Mouse (Mus musculus) CH12.LX (cell line): ENCODE data around the gene Hmcn1. TPM values are rescaled to one million over a fixed set of nuclear protein-coding genes. Genes with fewer than 3 reads are reported as not detected.

ENCODE experiments used
- DNase-seq: peaks from one replicate; pipeline ENCODE4 v3.0.0-alpha.2; 2013; ENCODE audit errors: extremely low read depth
- H3K27ac ChIP-seq: 2 replicates; pipeline ENCODE4 v1.5.1; 2012; ENCODE audit warnings: low read depth, mild to moderate bottlenecking, control low read depth, moderate library complexity; ENCODE audit not compliant: insufficient read depth
- H3K27me3 ChIP-seq: replicated peaks from 2 replicates; pipeline ENCODE3; 2012; ENCODE audit warnings: inconsistent platforms
- H3K36me3 ChIP-seq, 2 experiments: replicated peaks in 1 of 2; 2 replicates each; pipeline versions ENCODE3 to v1.6.1; 2012; ENCODE audit warnings: inconsistent platforms in 1 of 2, low read length in 1 of 2, mild to moderate bottlenecking in 1 of 2, mixed read lengths in 1 of 2, moderate library complexity in 1 of 2; ENCODE audit not compliant: control insufficient read depth in 1 of 2, insufficient read depth in 1 of 2
- H3K4me1 ChIP-seq, 2 experiments: 2 replicates each; pipeline ENCODE4 v1.6.1; 2012; ENCODE audit warnings: inconsistent platforms in 1 of 2, moderate library complexity in 1 of 2; ENCODE audit not compliant: insufficient read depth in 2 of 2, control insufficient read depth in 1 of 2
- H3K4me2 ChIP-seq: 2 replicates; pipeline ENCODE4 v1.6.1; 2012; ENCODE audit warnings: low read depth, mild to moderate bottlenecking, control low read depth; ENCODE audit not compliant: poor library complexity, insufficient read depth, severe bottlenecking
- H3K4me3 ChIP-seq, 3 experiments: fragments of 150-350 bp in 1 of 3; sonication (generic) in 1 of 3; replicated peaks in 1 of 3; 2 replicates each; pipeline versions ENCODE3 to v1.5.1; 2011 to 2012; ENCODE audit warnings: low read depth in 2 of 3, low read length in 2 of 3, mild to moderate bottlenecking in 2 of 3, moderate library complexity in 2 of 3, control low read depth in 1 of 3, improper control_type of control experiment in 1 of 3, inconsistent platforms in 1 of 3, mixed read lengths in 1 of 3; ENCODE audit not compliant: poor library complexity in 1 of 3
- H3K79me2 ChIP-seq: replicated peaks from 2 replicates; pipeline ENCODE4 v1.6.1; 2012; ENCODE audit warnings: mild to moderate bottlenecking, moderate library complexity; ENCODE audit not compliant: control insufficient read depth, poor library complexity, insufficient read depth, severe bottlenecking; ENCODE audit errors: extremely low read depth
- H3K9ac ChIP-seq: 2 replicates; pipeline ENCODE4 v1.6.1; 2012; ENCODE audit warnings: low read depth, mild to moderate bottlenecking, control low read depth, moderate library complexity; ENCODE audit not compliant: insufficient read depth
- H3K9me3 ChIP-seq: replicated peaks from 2 replicates; pipeline ENCODE3; 2012; ENCODE audit warnings: low read length, inconsistent platforms, mixed read lengths
- CHD1 ChIP-seq: IDR thresholded peaks from 2 replicates; pipeline ENCODE4 v1.6.1; 2012; ENCODE audit warnings: low read depth, low read length, improper control_type of control experiment, inconsistent platforms
- CTCF ChIP-seq, 2 experiments: IDR thresholded peaks in 1 of 2; conservative IDR thresholded peaks in 1 of 2; 2 replicates each; pipeline ENCODE4 v1.5.1; 2011 to 2012; ENCODE audit warnings: low read depth in 2 of 2, low read length in 2 of 2, improper control_type of control experiment in 1 of 2, inconsistent platforms in 1 of 2, mild to moderate bottlenecking in 1 of 2, moderate library complexity in 1 of 2
- EP300 ChIP-seq: IDR thresholded peaks from 2 replicates; pipeline ENCODE4 v1.6.1; 2011; ENCODE audit warnings: low read length, improper control_type of control experiment
- GABPA ChIP-seq: IDR thresholded peaks from 2 replicates; pipeline ENCODE4 v1.6.1; 2012; ENCODE audit warnings: low read depth, low read length, improper control_type of control experiment, inconsistent platforms; ENCODE audit not compliant: insufficient replicate concordance
- HCFC1 ChIP-seq: IDR thresholded peaks from 2 replicates; pipeline ENCODE4 v1.6.1; 2012; ENCODE audit warnings: low read depth, mild to moderate bottlenecking, inconsistent platforms, low read length, improper control_type of control experiment
- IRF4 ChIP-seq: IDR thresholded peaks from 2 replicates; pipeline ENCODE4 v1.6.1; 2014; ENCODE audit warnings: low read depth, mild to moderate bottlenecking, inconsistent platforms, low read length, improper control_type of control experiment
- MAFK ChIP-seq: IDR thresholded peaks from 2 replicates; pipeline ENCODE4 v1.6.1; 2011; ENCODE audit warnings: low read length, improper control_type of control experiment; ENCODE audit not compliant: insufficient replicate concordance
- MAX ChIP-seq: IDR thresholded peaks from 2 replicates; pipeline ENCODE4 v1.6.1; 2011; ENCODE audit warnings: low read length, improper control_type of control experiment
- MAZ ChIP-seq: IDR thresholded peaks from 2 replicates; pipeline ENCODE4 v1.6.1; 2012; ENCODE audit warnings: low read depth, mild to moderate bottlenecking, inconsistent platforms, low read length, improper control_type of control experiment, moderate library complexity
- MEF2A ChIP-seq: IDR thresholded peaks from 2 replicates; pipeline ENCODE4 v1.6.1; 2014; ENCODE audit warnings: low read depth, mild to moderate bottlenecking, inconsistent platforms, low read length, improper control_type of control experiment, borderline replicate concordance
- MXI1 ChIP-seq: IDR thresholded peaks from 2 replicates; pipeline ENCODE4 v1.6.1; 2011; ENCODE audit warnings: mild to moderate bottlenecking, low read depth, low read length, improper control_type of control experiment
- NELFE ChIP-seq: IDR thresholded peaks from 2 replicates; pipeline ENCODE4 v1.6.1; 2011; ENCODE audit warnings: low read depth, low read length, improper control_type of control experiment
- PAX5 ChIP-seq: IDR thresholded peaks from 2 replicates; pipeline ENCODE4 v1.6.1; 2012; ENCODE audit warnings: low read length, inconsistent platforms, mixed read lengths
- RAD21 ChIP-seq: IDR thresholded peaks from 2 replicates; pipeline ENCODE4 v1.6.1; 2011; ENCODE audit warnings: low read depth, mild to moderate bottlenecking, low read length, improper control_type of control experiment, moderate library complexity
- SIN3A ChIP-seq: IDR thresholded peaks from 2 replicates; pipeline ENCODE4 v1.6.1; 2012; ENCODE audit warnings: low read length, improper control_type of control experiment, inconsistent platforms
- SMC3 ChIP-seq: IDR thresholded peaks from 2 replicates; pipeline ENCODE4 v1.6.1; 2011; ENCODE audit warnings: low read depth, low read length, improper control_type of control experiment
- TBP ChIP-seq: conservative IDR thresholded peaks from 2 replicates; pipeline ENCODE4 v1.6.1; 2011; ENCODE audit warnings: low read depth, low read length, improper control_type of control experiment
- USF1 ChIP-seq: IDR thresholded peaks from 2 replicates; pipeline ENCODE4 v1.6.1; 2014; ENCODE audit warnings: low read depth, mild to moderate bottlenecking, inconsistent platforms, low read length, improper control_type of control experiment
- dilution Hi-C: fragments of 300-500 bp; cut with MboI; formaldehyde crosslinking; loops from 2 replicates; pipeline ENCODE4 v1.14.3; 2020; ENCODE audit warnings: low sequenced_read_pairs; ENCODE audit not compliant: extremely low pct_unique_long_range_greater_than_20kb, extremely low pct_ligation_motif_present
- in situ Hi-C: fragments of 300-500 bp; cut with MboI; formaldehyde crosslinking; loops from 3 replicates; pipeline ENCODE4 v1.14.3; 2019; ENCODE audit warnings: low sequenced_read_pairs, low pct_ligation_motif_present, low pct_unique_long_range_greater_than_20kb, mixed read lengths
- polyA plus RNA-seq: library from polyadenylated mRNA; unstranded; fragments of >175 nt; gene quantifications from 2 replicates; pipeline ENCODE4 v1.2.1, GENCODE M21; 2012; ENCODE audit warnings: low read depth; ENCODE audit not compliant: insufficient read length
- total RNA-seq, 2 experiments: library from RNA; depleted of rRNA; stranded (reverse); fragments of 300-350 nt in 1 of 2; fragments of >200 nt in 1 of 2; gene quantifications; 2 replicates each; pipeline ENCODE4 v1.2.3; 2012 to 2014

The Hmcn1 gene
- total and polyA plus RNA-seq, 3 experiments, result under 0.01 to 0.04 (median 0.01) TPM

- in situ Hi-C loops (no loop called here), dilution Hi-C loops (no loop called here)
- H3K4me3 ChIP-seq, result no peak overlapping the region
- no peak overlapping the region for H3K27ac ChIP-seq
- no peaks in the 10 kb centered on the region for H3K79me2 ChIP-seq
- H3K9ac ChIP-seq, result no peak overlapping the region
- no peaks in the 10 kb centered on the region for H3K36me3 ChIP-seq
- no peak for DNase-seq
- H3K4me1 ChIP-seq, result no peaks in the 10 kb centered on the region
- no peaks in the 10 kb centered on the region for H3K9me3 ChIP-seq
- no peak for TF ChIP-seq PAX5
- no peak overlapping the region for H3K4me2 ChIP-seq
- H3K27me3 ChIP-seq, result no peaks in the 10 kb centered on the region
Observed at GRCm38 (mm10) chr1:150786746-150787145, 206.5 kb downstream of the Hmcn1 start.

GRCm38 (mm10) chr1:150783070-150783842 is 210.0 kb downstream of the Hmcn1 start:
- Histone ChIP-seq H3K9ac (no peak overlapping the region), H3K27ac (no peak overlapping the region), H3K79me2 (no peaks in the 10 kb centered on the region), H3K4me2 (no peak overlapping the region), H3K4me1 (no peaks in the 10 kb centered on the region), H3K36me3 (no peaks in the 10 kb centered on the region), H3K27me3 (no peaks in the 10 kb centered on the region), H3K4me3 (no peak overlapping the region), H3K9me3 (no peaks in the 10 kb centered on the region)
- dilution Hi-C loops, result no loop called here
- in situ Hi-C loops, result no loop called here
- TF ChIP-seq EP300, result no peak
- TF ChIP-seq NELFE, result no peak
- TF ChIP-seq GABPA, result no peak
- no peak for TF ChIP-seq USF1
- no peak for TF ChIP-seq MAFK
- no peak for TF ChIP-seq RAD21
- TF ChIP-seq SIN3A, result no peak
- no peak for TF ChIP-seq MEF2A
- no peak for TF ChIP-seq CHD1
- no peak for TF ChIP-seq IRF4
- TF ChIP-seq MAZ, result no peak
- TF ChIP-seq TBP, result no peak
- no peak for DNase-seq

- Histone ChIP-seq H3K4me3 (no peak overlapping the region), H3K4me1 (no peaks in the 10 kb centered on the region), H3K9me3 (no peaks in the 10 kb centered on the region), H3K27me3 (no peaks in the 10 kb centered on the region), H3K27ac (no peak overlapping the region), H3K79me2 (no peaks in the 10 kb centered on the region), H3K9ac (no peak overlapping the region), H3K4me2 (no peak overlapping the region), H3K36me3 (no peaks in the 10 kb centered on the region)
- DNase-seq, result peak; percentile 27
- TF ChIP-seq GABPA (no peak), SMC3 (peak; percentile 47), HCFC1 (no peak), MXI1 (no peak), CTCF (conservative IDR thresholded peaks at IDR 0.05 in 1 of 2, IDR thresholded peaks at IDR 0.05 in 1 of 2; ENCODE audit: low read depth in 2 of 2, low read length in 2 of 2) (peak in 1 of 2 experiments; percentile 65; a peak in 2 of 4 replicates), RAD21 (peak; percentile 45), MAX (no peak)
- in situ Hi-C loops (no loop called here), dilution Hi-C loops (no loop called here)
Observed at GRCm38 (mm10) chr1:150779902-150780301, 213.3 kb downstream of the Hmcn1 start.
